Mouse (Mus musculus) embryonic facial prominence, embryonic 10.5 days (tissue): Measurements from ENCODE around the gene Cdh16. TPM values are rescaled to one million over a fixed set of nuclear protein-coding genes. Genes with fewer than 3 reads are reported as not detected.

Experiments used
- DNase-seq: peaks from one replicate; pipeline ENCODE4 v3.0.0-alpha.2; 2017; ENCODE audit warnings: low spot score
- H3K27ac ChIP-seq: fragments of 300-500 bp; sonication (generic); replicated peaks from 2 replicates; pipeline ENCODE4 v1.5.1; 2016; ENCODE audit warnings: mild to moderate bottlenecking
- H3K27me3 ChIP-seq: fragments of 300-500 bp; sonication (generic); replicated peaks from 2 replicates; pipeline ENCODE4 v1.6.1; 2016; ENCODE audit warnings: low read depth, mild to moderate bottlenecking; ENCODE audit not compliant: poor library complexity, severe bottlenecking
- H3K36me3 ChIP-seq: fragments of 300-500 bp; sonication (generic); replicated peaks from 2 replicates; pipeline ENCODE4 v1.6.1; 2016; ENCODE audit warnings: mild to moderate bottlenecking, moderate library complexity
- H3K4me1 ChIP-seq: fragments of 300-500 bp; sonication (generic); 2 replicates; pipeline ENCODE4 v1.6.1; 2016
- H3K4me3 ChIP-seq: fragments of 300-500 bp; sonication (generic); 2 replicates; pipeline ENCODE4 v1.5.1; 2016; ENCODE audit warnings: mild to moderate bottlenecking, moderate library complexity
- H3K9me3 ChIP-seq: fragments of 300-500 bp; sonication (generic); 2 replicates; pipeline ENCODE4 v1.6.1; 2016; ENCODE audit warnings: mild to moderate bottlenecking
- WGBS: fragments of 180-500 bp; shearing (Covaris S2); methylation state at CpG from one replicate; pipeline ENCODE4 v1.1.7; 2016; 5-methylcytosine and 5-hydroxymethylcytosine counted together
- polyA plus RNA-seq: library from polyadenylated mRNA; unstranded; fragments of >200 nt; fragmentation: Nextera tagmentation; extraction: Ambion mirVana; gene quantifications from 2 replicates; pipeline ENCODE4 v1.2.1, GENCODE M21; 2016

Gene Cdh16
- polyA plus RNA-seq, 1 experiment from 2014 or later = not detected

- 88% methylated on average over 4 of the region's 4 CpGs for WGBS
- Histone ChIP-seq H3K27me3 (peaks cover 5% of the 10 kb centered on the region; the same call in 1 of the 2 replicates), H3K9me3 (no peaks in the 10 kb centered on the region), H3K4me3 (no peak overlapping the region), H3K27ac (no peak overlapping the region), H3K36me3 (no peaks in the 10 kb centered on the region), H3K4me1 (peaks cover 10% of the 10 kb centered on the region)
- no peak for DNase-seq
Observed at GRCm38 (mm10) chr8:104555191-104555590, 69.0 kb downstream of the Cdh16 start.

Other genes with a start within 250 kb of the Cdh16 start
- 2.2 and 2.4 TPM in 2 replicates for gene Cmtm4, start 228.6 kb downstream of the Cdh16 start, polyA plus RNA-seq
- 69.3 and 74.4 TPM in 2 replicates for gene Dync1li2, start 181.3 kb downstream of the Cdh16 start, polyA plus RNA-seq
- gene Terb1, start 114.5 kb downstream of the Cdh16 start, polyA plus RNA-seq = 0.19 and 0.26 TPM in 2 replicates
- gene Nae1, start 89.8 kb downstream of the Cdh16 start, polyA plus RNA-seq = 124 and 137 TPM in 2 replicates
- gene Car7, start 89.7 kb downstream of the Cdh16 start, polyA plus RNA-seq = 0.75 and 1.00 TPM in 2 replicates
- 15.4 and 16.0 TPM in 2 replicates for gene Pdp2, start 32.9 kb downstream of the Cdh16 start, polyA plus RNA-seq
- 0.92 and 1.3 TPM in 2 replicates for gene Rrad, start 6.9 kb upstream of the Cdh16 start, polyA plus RNA-seq
- 97.6 and 98.6 TPM in 2 replicates for gene Ciao2b, start 17.6 kb upstream of the Cdh16 start, polyA plus RNA-seq
- not detected in 2 replicates for gene Ces2a, start 109.6 kb upstream of the Cdh16 start, polyA plus RNA-seq
- 0.04 and 0.29 TPM in 2 replicates for gene Ces2b, start 207.2 kb upstream of the Cdh16 start, polyA plus RNA-seq
- gene Ces2c, start 222.7 kb upstream of the Cdh16 start, polyA plus RNA-seq = not detected in 2 replicates